Mouse (Mus musculus) kidney, postnatal 0 days (tissue): ENCODE data around the gene Ppcs. TPM values are rescaled to one million over a fixed set of nuclear protein-coding genes. Genes with fewer than 3 reads are reported as not detected.
A peak's percentile ranks its signal among the peaks of the same experiment; 100 is the strongest.

ENCODE experiments used
- ATAC-seq: fragments of 200-750 bp; cut with Nextera tagmentation; replicated peaks from 2 replicates; pipeline ENCODE4 v1.8.0; 2017; ENCODE audit warnings: low read depth, moderate number of reproducible peaks, moderate TSS enrichment, moderate library complexity; ENCODE audit not compliant: low FRiP score
- DNase-seq: peaks from one replicate; pipeline ENCODE4 v3.0.0-alpha.2; 2016; ENCODE audit warnings: low spot score
- H3K27ac ChIP-seq: fragments of 300-500 bp; sonication (generic); 2 replicates; pipeline ENCODE4 v1.5.1; 2014; ENCODE audit warnings: mild to moderate bottlenecking
- H3K27me3 ChIP-seq: fragments of 300-500 bp; sonication (generic); 2 replicates; pipeline ENCODE4 v1.6.1; 2014; ENCODE audit warnings: low read length, mixed read lengths; ENCODE audit not compliant: insufficient read depth
- H3K36me3 ChIP-seq: fragments of 300-500 bp; sonication (generic); 2 replicates; pipeline ENCODE4 v1.6.1; 2014; ENCODE audit warnings: low read length, mixed read lengths; ENCODE audit not compliant: insufficient read depth
- H3K4me1 ChIP-seq: fragments of 300-500 bp; sonication (generic); replicated peaks from 2 replicates; pipeline ENCODE4 v1.6.1; 2014; ENCODE audit warnings: antibody characterized with exemption, low read length, mixed read lengths; ENCODE audit not compliant: insufficient read depth
- H3K4me2 ChIP-seq: fragments of 300-500 bp; sonication (generic); 2 replicates; pipeline ENCODE4 v1.6.1; 2014; ENCODE audit warnings: mild to moderate bottlenecking, low read length, moderate library complexity, mixed read lengths
- H3K4me3 ChIP-seq: fragments of 300-500 bp; sonication (generic); replicated peaks from 2 replicates; pipeline ENCODE4 v1.5.1; 2014; ENCODE audit warnings: low read depth, low read length
- H3K9ac ChIP-seq: fragments of 300-500 bp; sonication (generic); 2 replicates; pipeline ENCODE4 v1.6.1; 2014; ENCODE audit warnings: low read depth, low read length
- H3K9me3 ChIP-seq: fragments of 300-500 bp; sonication (generic); replicated peaks from 2 replicates; pipeline ENCODE4 v1.6.1; 2016; ENCODE audit warnings: low read length, inconsistent platforms, mixed read lengths
- CTCF ChIP-seq: IDR thresholded peaks from 2 replicates; pipeline ENCODE4 v1.5.1; 2016; ENCODE audit warnings: antibody characterized with exemption, low read depth, mild to moderate bottlenecking, moderate library complexity
- WGBS: fragments of 180-500 bp; shearing (Covaris S2); extraction: QIAGEN DNeasy Blood & Tissue Kit; methylation state at CpG from one replicate; pipeline ENCODE4 v1.1.7; 2014; 5-methylcytosine and 5-hydroxymethylcytosine counted together
- polyA plus RNA-seq: library from polyadenylated mRNA; unstranded; fragments of >200 nt; fragmentation: Nextera tagmentation; extraction: Ambion mirVana; gene quantifications from 2 replicates; pipeline ENCODE4 v1.2.1, GENCODE M21; 2015

The Ppcs gene
- polyA plus RNA-seq, 1 experiment from 2014 or later, result 64.5 TPM

GRCm38 (mm10) chr4:119425077-119425476, 2.9 kb upstream of the Ppcs start:
- no peaks in the 10 kb centered on the region for H3K36me3 ChIP-seq
- TF ChIP-seq CTCF, result no peak
- H3K9me3 ChIP-seq, result no peaks in the 10 kb centered on the region
- H3K4me3 ChIP-seq, result no peak overlapping the region
- no peak overlapping the region for H3K9ac ChIP-seq
- H3K27me3 ChIP-seq, result no peaks in the 10 kb centered on the region
- peaks cover 9% of the 10 kb centered on the region; the same call in 1 of the 2 replicates for H3K4me1 ChIP-seq
- no peak overlapping the region for H3K27ac ChIP-seq
- WGBS, result 91% methylated on average over 2 of the region's 2 CpGs
- DNase-seq, result no peak
- no peak for ATAC-seq
- H3K4me2 ChIP-seq, result no peak overlapping the region

DNA sequence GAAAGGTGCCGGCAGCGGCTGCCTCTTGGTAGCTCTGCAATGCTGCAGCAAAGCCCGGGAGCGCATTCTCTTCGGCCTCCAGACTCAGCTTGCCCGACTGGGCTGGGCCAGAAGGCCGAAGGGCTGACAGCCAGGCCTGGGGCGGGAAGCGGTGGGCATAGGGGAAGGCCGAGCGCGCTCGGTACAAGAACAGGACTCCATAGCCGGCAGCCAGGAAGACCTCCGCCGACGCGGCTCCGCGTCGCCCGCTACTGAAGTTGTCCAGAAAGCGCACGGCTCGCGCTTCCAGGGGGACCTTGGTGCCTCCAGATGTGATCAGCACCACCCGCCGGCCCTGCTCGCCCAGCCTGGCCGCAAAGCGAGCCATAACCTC, 313 bp downstream of the Ppcs start:
- no peak for DNase-seq

DNA sequence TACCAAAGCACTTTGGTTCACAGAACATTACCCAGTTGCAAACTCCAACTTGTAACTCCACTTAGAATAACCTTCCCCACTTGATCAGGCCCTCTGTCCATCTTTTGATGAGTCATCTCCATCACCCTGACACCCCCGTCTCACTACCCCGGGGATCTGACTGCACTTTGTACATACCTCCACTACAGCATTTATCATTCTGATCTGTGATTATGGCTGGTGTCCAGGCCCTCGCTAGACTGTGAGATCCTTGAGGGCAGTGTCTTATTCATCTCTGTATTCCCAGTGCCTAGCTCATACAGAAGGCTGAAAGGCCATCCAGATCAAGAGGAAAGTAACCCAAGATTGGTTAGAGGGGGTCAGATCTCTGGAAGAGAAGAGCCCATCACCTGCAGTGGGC, 1.0 kb downstream of the Ppcs start:
- no peak for TF ChIP-seq CTCF
- Histone ChIP-seq H3K36me3 (peaks cover 12% of the 10 kb centered on the region; the same call in 1 of the 2 replicates), H3K27me3 (no peaks in the 10 kb centered on the region), H3K4me1 (peaks cover 9% of the 10 kb centered on the region; the same call in 1 of the 2 replicates), H3K9ac (peak overlapping the region; percentile 81), H3K4me3 (peak overlapping the region; percentile 61), H3K9me3 (no peaks in the 10 kb centered on the region), H3K4me2 (peak overlapping the region; percentile 80), H3K27ac (peak overlapping the region; percentile 89; the same call in 1 of the 2 replicates)
- 32% methylated on average over 3 of the region's 3 CpGs for WGBS
- ATAC-seq, result no peak
- no peak for DNase-seq

More for the DNA sequence above, 313 bp downstream of the Ppcs start:
- TF ChIP-seq CTCF, result no peak
- ATAC-seq, result peak; percentile 42
- Histone ChIP-seq H3K36me3 (peaks cover 12% of the 10 kb centered on the region; the same call in 1 of the 2 replicates), H3K9me3 (no peaks in the 10 kb centered on the region), H3K4me2 (peak overlapping the region; percentile 80), H3K9ac (peak overlapping the region; percentile 81), H3K4me1 (peaks cover 9% of the 10 kb centered on the region; the same call in 1 of the 2 replicates), H3K27ac (peak overlapping the region; percentile 89), H3K27me3 (no peaks in the 10 kb centered on the region), H3K4me3 (peak overlapping the region; percentile 61)
- WGBS, result 2% methylated on average over 31 of the region's 31 CpGs

DNA sequence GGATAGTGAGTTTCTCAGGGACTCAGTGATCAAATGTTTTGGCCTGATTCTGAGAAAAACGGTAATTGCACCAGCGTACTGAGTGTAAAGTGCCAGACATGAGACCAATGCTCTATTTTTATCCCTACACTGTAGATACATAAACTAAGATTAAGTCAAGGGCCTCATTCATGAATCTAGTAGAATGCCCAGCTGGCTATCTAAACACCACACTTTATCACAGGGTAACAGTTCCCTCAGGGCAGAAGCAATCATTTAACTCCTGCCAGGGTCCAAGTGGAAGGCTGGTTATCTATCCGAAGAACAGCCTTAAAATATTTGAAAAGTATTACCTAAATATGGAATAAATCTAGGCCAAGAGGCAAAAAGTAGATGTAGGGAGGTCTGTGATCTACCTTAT, 4.3 kb downstream of the Ppcs start:
- Histone ChIP-seq H3K27ac (no peak overlapping the region), H3K4me3 (no peak overlapping the region), H3K36me3 (peaks cover 12% of the 10 kb centered on the region; the same call in 1 of the 2 replicates), H3K4me1 (peaks cover 9% of the 10 kb centered on the region; the same call in 1 of the 2 replicates), H3K27me3 (no peaks in the 10 kb centered on the region), H3K4me2 (no peak overlapping the region), H3K9me3 (no peaks in the 10 kb centered on the region), H3K9ac (no peak overlapping the region)
- 89% methylated on average over 3 of the region's 3 CpGs for WGBS
- DNase-seq, result no peak
- TF ChIP-seq CTCF, result no peak
- ATAC-seq, result no peak

- Histone ChIP-seq H3K4me3 (no peak overlapping the region), H3K4me2 (no peak overlapping the region), H3K9me3 (no peaks in the 10 kb centered on the region), H3K36me3 (peaks cover 12% of the 10 kb centered on the region; the same call in 1 of the 2 replicates), H3K27me3 (no peaks in the 10 kb centered on the region), H3K27ac (no peak overlapping the region), H3K9ac (no peak overlapping the region), H3K4me1 (peaks cover 9% of the 10 kb centered on the region; the same call in 1 of the 2 replicates)
- DNase-seq (no peak), ATAC-seq (no peak)
- no peak for TF ChIP-seq CTCF
- 84% methylated on average over 3 of the region's 3 CpGs for WGBS
These were observed 5.0 kb downstream of the Ppcs start for GRCm38 (mm10) chr4:119417270-119417669.

- no peak within 1 kb of the TSS for H3K27ac ChIP-seq
- H3K36me3 ChIP-seq, result peaks cover 12% of the 10 kb centered on the region; the same call in 1 of the 2 replicates
- no peak for TF ChIP-seq CTCF
- H3K4me3 ChIP-seq, result peak within 1 kb of the TSS; percentile 52
- under 1% methylated on average over 49 of the region's 49 CpGs for WGBS
- no peaks in the 10 kb centered on the region for H3K9me3 ChIP-seq
- ATAC-seq, result peak; percentile 100
- no peaks in the 10 kb centered on the region for H3K27me3 ChIP-seq
- H3K4me1 ChIP-seq, result no peaks in the 10 kb centered on the region
- peak within 1 kb of the TSS; percentile 51 for H3K9ac ChIP-seq
- DNase-seq, result peak; percentile 97
- peak within 1 kb of the TSS; percentile 78 for H3K4me2 ChIP-seq
These were observed 7.0 kb downstream of the Ppcs start, which contains the start of gene Ccdc30 for GRCm38 (mm10) chr4:119415072-119415753. Gene Ccdc30 (minus strand): TSS chr4:119415521.
